Mouse (Mus musculus) ZHBTc4 (cell line): ENCODE data around the gene Wdr13.

Source experiments
- DNase-seq: peaks from one replicate; pipeline ENCODE4 v3.0.0-alpha.2; 2011; ENCODE audit warnings: low read depth, low spot score

The Wdr13 gene

GRCm38 (mm10) chrX:8132017-8132976, at the start of gene Wdr13:
TSS of gene Wdr13 (minus strand) at chrX:8132892.
- peak; percentile 94 for DNase-seq

GRCm38 (mm10) chrX:8179646-8180045, 47.0 kb upstream of the Wdr13 start:
- DNase-seq: no peak

DNA sequence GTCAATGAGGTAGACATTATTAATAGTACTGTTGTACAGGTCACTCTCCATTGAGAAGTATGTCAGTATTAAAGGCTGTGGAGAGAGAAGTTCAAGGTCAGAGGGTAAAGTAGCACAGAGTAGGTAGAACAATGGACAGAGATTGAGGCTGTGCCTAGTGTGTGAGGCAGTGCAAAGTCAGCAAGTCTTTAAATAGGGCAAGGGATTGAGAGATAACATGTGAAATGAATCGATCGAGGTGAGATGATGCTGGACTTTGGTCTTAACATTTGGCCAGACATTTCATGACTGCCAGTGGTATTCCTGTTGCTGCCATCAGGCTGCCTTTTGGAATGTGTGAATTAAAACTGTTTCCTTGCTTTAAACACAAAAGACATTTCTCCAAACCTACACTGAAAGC, 46.2 kb upstream of the Wdr13 start:
- no peak for DNase-seq

- peak; percentile 93 for DNase-seq
Observed at GRCm38 (mm10) chrX:8175504-8176385, 43.1 kb upstream of the Wdr13 start, which contains the start of gene Tbc1d25. TSS of gene Tbc1d25 (minus strand) at chrX:8176181.

DNA sequence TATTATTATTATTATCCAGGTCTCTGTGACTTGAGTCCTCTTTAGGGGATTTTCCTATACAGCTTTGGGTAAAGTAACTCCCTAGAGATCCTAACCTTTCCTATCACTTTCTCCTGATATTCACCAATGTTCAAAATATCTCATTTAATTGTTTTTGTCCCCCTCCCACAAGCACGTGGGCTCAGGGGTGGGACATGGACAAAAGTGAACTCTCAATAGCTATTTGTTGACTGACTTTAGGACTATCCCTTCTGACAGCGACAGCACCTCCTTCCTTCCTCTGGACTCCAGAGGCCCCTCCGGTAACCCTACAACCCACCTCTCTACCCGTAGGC, 42.4 kb upstream of the Wdr13 start:
- no peak for DNase-seq

- peak; percentile 83 for DNase-seq
Observed at GRCm38 (mm10) chrX:8167716-8168647, 35.3 kb upstream of the Wdr13 start.

DNA sequence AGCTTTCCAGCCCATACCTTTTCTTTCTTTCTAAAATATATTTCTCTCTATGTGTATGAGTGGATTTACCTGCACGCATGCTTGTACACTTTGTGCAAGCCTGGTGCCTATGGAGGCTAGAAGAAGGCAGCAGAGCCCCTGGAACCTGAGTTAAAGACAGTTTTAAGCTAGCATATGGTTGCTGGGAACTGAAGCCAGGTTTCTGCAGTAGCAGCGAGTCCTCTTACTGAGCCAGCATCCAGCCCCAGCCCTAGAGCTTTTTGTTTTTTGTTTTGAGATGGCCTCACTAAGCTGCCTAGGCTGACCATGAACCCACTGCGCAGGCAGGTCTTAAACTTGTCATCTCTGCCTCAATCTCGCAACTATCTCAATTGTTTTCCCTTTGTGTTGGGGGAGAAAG, 31.8 kb upstream of the Wdr13 start:
- DNase-seq: no peak

GRCm38 (mm10) chrX:8163076-8163475, 30.4 kb upstream of the Wdr13 start:
- no peak for DNase-seq

DNA sequence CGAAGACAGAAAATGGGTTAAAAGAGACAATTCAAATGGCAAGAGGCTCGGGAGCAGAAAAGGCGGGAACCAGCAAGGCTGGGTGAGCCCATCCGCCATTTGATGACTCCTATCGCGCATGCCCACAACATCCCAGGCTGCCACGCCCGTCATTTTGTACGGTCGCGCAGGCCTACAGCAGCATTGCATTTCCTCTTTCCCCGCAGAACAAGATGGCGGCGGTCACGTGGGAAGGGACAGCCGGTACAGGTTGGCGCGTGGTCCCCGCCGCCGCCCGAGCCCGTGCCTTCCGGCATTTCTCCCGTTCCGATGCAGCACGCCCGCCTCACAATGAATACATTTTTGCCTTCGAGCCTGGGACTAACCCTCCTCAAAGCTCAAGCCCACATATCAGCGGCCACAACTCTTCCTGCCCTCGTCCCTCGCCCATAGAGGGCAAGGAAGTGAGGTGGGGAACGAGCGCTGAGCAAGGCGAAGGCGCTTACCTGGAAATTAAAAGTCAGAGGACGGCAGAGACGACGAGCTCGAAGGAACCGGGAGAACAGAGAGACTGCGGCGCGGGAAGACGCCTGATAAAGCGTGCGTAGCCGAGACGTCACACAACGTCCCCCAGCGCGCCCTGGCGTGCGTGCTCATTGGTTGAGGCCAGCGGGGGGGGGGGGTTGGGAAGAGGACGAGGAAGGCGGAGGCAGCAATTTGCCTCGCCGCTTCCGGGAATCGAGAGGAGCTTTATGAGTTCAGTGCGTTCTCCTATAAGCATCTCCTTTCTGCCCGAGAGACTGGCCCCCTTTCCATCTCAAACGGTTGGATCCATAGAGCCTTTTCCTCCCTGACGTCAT, 12.7 kb upstream of the Wdr13 start, which contains the start of gene Rbm3:
Rbm3 (minus strand) TSS at position 728 of the 839 bp plus-strand sequence.
- peak; percentile 95 for DNase-seq

DNA sequence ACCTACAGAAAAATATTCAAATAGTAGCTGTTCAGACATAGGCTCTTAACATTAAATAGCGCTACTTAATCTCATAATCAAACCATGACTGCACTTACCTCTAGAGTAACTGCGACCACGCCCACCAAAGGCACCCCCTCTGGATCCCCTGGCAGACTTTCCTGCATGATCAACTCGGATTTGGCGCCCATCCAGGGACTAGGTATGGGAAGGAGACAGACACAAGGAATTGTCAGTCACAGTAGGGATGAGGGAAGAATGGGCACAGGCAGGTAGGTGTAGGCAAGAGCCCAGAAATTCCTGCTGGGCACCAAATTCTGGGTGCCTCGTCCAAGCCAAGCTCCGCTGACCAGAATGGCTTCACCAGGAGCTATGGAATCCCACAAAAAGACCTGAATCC, 11.1 kb upstream of the Wdr13 start:
- DNase-seq: peak; percentile 42

DNA sequence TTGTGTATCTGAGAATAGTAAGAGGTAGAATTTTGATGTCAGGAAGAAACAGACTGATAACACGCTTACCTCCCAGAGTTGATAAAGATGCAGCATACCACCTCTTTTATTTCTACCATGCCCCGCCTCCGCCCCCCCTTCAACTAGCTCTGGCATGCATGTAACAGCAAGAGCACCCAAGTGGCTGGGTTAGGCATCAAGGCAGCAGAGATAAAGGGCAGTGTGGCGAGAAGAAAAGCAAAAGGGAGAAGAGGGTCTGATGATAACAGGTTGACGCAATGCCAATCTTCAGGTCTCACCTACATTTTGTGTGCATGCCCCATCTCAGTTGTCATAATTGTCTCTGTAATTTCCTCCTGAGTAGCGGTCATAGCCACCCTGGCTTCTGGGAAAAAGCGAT, 10.3 kb upstream of the Wdr13 start:
- peak; percentile 29 for DNase-seq

GRCm38 (mm10) chrX:8141058-8141457, 8.4 kb upstream of the Wdr13 start:
- DNase-seq: peak; percentile 53

DNA sequence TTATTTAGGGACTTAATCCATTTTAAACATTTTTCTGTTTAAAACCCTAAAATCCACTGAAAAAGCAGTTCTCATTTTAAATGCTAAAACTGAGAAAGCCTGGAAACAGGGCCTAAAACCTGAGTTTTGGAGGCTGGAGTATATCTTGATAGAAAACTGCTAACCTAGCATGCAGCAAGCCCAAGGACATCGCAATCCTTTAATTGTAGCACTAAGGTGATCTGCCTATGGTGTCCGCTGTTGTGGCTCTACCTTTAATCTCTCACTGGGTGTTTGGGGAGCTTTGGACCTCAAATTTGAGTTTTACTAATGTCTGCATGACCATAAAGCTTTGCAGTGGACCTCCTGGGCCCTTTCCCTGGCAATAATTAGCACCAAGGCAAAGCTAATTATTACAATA, 7.8 kb upstream of the Wdr13 start:
- DNase-seq: peak; percentile 28

- peak; percentile 24 for DNase-seq
Observed at GRCm38 (mm10) chrX:8139480-8139879, 6.8 kb upstream of the Wdr13 start.

DNA sequence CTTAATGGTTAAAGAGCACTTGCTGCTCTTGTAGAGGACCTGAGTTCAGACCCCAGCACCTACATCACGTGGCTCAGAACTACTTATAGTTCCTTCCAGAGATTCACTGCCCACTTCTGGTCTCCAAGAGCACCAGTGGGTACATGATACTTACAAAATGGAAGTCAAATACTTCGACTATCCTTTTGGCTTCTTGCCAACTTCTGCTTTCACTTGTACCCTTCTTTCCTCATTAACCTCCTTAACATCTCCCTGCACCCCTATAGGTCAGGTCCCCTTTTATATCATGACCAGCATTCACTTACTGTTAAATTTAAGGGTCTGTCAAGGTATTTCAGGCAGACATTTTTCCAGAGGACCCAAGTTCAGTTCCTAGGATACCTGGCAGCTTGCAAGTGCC, 3.2 kb upstream of the Wdr13 start:
- peak; percentile 15 for DNase-seq

GRCm38 (mm10) chrX:8131393-8131792, 1.3 kb downstream of the Wdr13 start:
- no peak for DNase-seq

DNA sequence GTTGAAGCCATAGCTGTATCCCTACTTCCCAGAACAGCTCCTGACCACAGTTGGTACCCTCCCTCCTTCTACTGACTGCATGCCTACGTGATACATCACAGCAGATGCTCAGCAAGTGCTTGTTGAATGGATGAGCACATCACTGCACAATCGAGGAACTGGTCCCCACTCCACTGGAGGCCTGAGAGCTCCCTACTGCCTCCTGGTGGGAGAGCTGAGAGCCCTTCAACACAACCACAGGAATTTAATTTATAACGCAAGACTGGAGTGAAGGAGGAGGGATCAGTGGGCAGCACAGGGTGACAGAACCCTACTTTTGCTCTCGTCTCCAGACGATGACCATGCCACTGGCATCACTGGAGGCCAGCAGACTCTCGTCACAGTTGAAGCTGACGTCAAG, 7.5 kb downstream of the Wdr13 start:
- DNase-seq: peak; percentile 60

DNA sequence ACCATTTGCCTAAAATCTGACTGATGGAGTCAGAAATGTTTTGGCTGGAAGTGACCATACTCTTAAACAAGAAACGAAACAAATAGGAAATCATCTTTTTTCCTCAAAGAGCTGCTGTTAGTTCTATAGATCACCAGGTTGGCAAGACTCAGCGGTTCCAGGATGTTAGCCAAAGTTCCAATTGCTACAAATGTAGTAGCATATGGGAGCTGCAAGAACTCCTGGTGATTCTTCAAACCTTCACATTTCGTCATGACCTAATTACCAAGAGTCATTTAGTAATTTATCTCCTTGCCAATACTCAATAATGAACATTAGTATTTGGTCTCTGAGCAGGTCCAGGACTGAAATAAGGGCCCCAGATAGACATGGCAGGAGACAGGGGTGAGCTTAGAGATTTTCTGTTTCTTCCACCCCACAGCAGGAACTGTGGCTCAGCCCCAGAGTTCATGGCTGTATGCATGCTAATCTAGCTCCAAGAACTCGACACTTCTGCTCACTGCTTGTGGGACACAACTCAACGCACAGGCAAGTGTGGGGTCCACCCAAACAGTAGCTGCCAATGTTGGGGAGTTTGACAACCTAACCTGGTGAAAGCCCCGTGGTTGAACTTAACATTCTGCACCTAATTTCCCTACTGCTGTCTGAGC, 8.7 kb downstream of the Wdr13 start:
- no peak for DNase-seq

- no peak for DNase-seq
Observed at GRCm38 (mm10) chrX:8117264-8117663, 15.4 kb downstream of the Wdr13 start.

GRCm38 (mm10) chrX:8115275-8115674, 17.4 kb downstream of the Wdr13 start:
- no peak for DNase-seq
